Mouse (Mus musculus) spleen, adult 2 months (tissue): ENCODE data around the gene Mapk10.

Source experiments
- CTCF ChIP-seq: fragments of 200-500 bp; IDR thresholded peaks from 2 replicates; pipeline ENCODE4 v1.5.1; 2011; ENCODE audit warnings: mild to moderate bottlenecking, inconsistent platforms; ENCODE audit not compliant: insufficient read depth, insufficient read length, insufficient replicate concordance; ENCODE audit errors: extremely low read depth
- POLR2A ChIP-seq: fragments of 200-500 bp; IDR thresholded peaks from 2 replicates; pipeline ENCODE4 v1.6.1; 2011; ENCODE audit warnings: low read depth, low read length, inconsistent platforms

- no peak for TF ChIP-seq CTCF
- no peak for TF ChIP-seq POLR2A
These were observed 18.2 kb upstream of the Mapk10 start for GRCm38 (mm10) chr5:103229321-103229720.
